Mouse (Mus musculus) layer of hippocampus, adult 18-20 months (tissue): ENCODE results near the gene Ccdc85c. TPM values are rescaled to one million over a fixed set of nuclear protein-coding genes. Genes with fewer than 3 reads are reported as not detected.
A peak's percentile ranks its signal among the peaks of the same experiment; 100 is the strongest.

Source experiments
- DNase-seq, 2 experiments: peaks; one replicate each; pipeline ENCODE4 v3.0.0; 2022; ENCODE audit warnings: low spot score in 2 of 2
- long read RNA-seq: library from polyadenylated mRNA; stranded (forward); transcript quantifications from one replicate; pipeline ENCODE4 v2.0.0, GENCODE M21; 2021
- total RNA-seq, 2 experiments: library from RNA; stranded (reverse); gene quantifications; 2 replicates each; pipeline ENCODE4 v1.2.3; 2021

Ccdc85c gene
- total RNA-seq: 10 to 100 TPM; 66.1 to 72.5 TPM
- long read RNA-seq, full-length matches to known transcripts: 11 of 24 reads
- long read RNA-seq, partial matches to known transcripts: 0 of 24 reads
- long read RNA-seq, other reads (novel, unspliced or antisense): 13 of 24 reads

- peak in 1 of 2 experiments; percentile 42 for DNase-seq
Measured at GRCm38 (mm10) chr12:108274661-108275507, at the start of gene Ccdc85c. Gene Ccdc85c, minus strand, starts transcription at chr12:108275425.

DNA sequence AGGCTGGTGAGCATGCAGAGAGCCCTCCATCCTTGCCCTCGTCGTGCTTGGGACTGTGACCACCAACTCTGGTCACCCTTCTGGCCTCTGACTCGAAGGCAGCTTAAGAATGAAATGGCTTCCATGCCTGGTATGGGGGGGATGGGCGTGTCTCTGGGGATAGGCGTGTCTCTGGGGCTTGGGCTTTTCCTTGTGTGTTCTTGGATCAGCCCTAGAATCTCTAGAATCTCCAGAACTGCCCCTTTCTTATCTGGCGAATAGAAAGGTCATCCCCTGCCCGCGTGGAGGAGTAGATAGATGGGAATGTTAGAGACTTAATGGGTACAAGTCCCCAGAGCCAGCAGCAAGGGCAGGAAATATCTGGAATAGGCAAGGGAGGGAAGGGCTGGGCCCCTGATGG, 44.9 kb upstream of the Ccdc85c start:
- DNase-seq: no peak

- no peak for DNase-seq
Measured at GRCm38 (mm10) chr12:108318499-108318898, 43.3 kb upstream of the Ccdc85c start.

- no peak for DNase-seq
Measured at GRCm38 (mm10) chr12:108317826-108318430, 42.7 kb upstream of the Ccdc85c start.

GRCm38 (mm10) chr12:108317201-108317738, 42.0 kb upstream of the Ccdc85c start:
- no peak for DNase-seq

- DNase-seq: no peak
Measured at GRCm38 (mm10) chr12:108316655-108317054, 41.4 kb upstream of the Ccdc85c start.

DNA sequence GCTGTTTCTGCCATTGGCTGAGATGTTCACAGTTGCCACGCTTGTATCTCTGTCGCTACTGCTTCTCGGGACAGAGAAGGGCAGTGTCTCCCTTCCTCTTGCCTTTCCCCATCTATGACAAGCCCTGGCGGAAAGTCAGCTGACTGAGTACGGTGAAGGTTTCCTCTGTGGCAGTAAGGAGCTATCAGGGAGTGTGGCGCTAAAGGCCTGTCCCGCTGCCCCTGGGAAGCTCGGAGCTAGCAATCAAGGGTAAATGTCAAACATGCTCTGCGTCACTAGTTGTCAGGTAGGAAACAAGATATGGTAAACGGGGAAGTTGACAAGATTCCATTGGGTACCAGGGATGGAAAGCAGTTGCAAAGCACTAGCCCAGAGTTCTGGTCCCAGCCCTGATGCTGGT, 40.6 kb upstream of the Ccdc85c start:
- no peak for DNase-seq

DNA sequence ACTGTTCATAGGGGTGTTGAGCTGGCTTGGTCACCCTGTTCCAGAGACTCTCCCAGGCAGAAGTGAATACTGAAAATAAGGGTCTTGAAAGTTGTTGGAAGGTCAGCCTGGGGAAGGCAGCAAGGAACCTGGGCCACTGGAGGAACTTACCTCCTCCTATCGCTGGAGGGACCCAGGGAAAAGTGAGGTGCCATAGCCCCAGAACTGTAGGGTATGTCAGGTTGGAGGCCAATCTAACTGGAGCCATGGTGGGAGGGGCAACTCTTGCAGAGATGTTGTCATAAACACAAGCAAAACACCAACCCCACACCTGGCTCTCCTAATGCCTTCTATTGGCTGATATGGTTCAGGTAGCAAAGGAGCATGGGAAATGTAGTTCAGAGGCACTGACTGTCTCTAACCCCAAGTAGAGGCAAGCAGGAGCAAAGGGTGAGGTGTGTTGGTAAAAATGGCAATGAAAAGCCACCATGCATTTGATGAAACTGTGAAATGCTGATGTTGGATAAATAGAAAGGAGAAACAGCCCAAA, 38.1 kb upstream of the Ccdc85c start:
- DNase-seq: no peak

DNA sequence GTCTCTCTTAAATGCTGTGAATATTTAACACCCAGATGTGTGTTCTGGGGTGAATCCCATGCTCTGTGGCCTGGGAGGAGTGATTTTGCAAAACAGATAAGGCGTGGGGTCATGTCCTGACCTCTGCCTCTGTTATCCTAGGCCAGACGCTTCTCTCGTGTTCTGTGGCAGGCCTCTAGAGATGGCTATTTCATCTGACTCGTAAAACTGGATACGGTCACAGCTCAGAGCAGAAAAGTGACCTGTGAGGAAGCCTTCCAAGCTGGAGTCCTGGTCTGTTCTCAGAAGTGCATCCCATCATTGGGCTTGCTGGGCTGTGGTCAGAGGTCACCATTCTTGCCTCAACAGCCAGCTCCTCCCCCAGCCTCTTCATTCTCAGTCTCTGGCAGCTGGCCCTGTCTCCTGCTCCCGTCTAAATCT, 37.2 kb upstream of the Ccdc85c start:
- no peak for DNase-seq

GRCm38 (mm10) chr12:108311741-108312290, 36.6 kb upstream of the Ccdc85c start:
- DNase-seq: no peak

DNA sequence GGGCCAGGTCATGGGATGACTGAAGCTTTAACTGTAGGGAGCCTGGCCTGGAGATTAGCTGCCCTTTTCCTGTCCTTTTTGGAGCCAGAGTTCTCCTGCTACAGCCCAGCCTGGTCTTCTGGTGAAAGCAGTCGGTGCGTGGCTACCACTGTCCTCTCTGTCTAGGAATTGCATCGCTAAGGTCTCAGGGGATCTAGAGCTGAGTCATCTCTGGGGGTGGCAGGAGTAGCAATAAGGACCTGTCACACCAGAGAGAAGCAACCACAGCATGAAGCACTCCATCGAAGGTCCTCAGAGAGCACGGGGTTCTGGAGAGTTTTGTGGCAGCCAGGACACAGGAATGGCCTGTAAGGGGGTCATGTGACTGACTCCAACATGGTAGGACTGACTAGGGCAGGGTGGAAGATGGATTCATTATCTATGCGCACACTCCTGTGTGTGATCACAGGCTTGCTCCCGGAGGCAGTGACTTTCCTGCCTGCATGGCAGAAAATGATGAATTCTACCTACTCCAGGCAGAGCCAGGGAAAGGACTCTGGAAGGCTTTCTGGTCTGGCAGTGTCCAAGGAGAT, 35.3 kb upstream of the Ccdc85c start:
- DNase-seq: no peak

DNA sequence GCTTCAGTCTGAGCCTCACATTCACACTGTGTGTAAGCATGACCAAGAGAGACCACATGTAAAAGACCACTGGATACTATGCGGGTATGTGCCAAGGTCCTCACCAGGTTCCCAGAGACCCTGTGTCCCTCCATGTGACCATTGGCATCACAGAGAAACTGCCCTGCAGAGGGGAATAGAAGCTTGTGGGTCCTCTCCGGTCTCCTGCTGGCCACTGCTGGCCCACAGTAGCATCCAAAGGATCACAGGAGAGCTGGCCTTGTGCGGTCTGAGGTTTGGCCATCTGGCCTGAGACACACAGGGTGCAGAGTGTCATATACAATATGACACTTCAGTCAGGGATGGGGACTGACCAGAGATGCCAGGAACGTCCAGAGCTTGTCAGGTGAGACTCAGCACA, 34.8 kb upstream of the Ccdc85c start:
- DNase-seq: no peak

DNA sequence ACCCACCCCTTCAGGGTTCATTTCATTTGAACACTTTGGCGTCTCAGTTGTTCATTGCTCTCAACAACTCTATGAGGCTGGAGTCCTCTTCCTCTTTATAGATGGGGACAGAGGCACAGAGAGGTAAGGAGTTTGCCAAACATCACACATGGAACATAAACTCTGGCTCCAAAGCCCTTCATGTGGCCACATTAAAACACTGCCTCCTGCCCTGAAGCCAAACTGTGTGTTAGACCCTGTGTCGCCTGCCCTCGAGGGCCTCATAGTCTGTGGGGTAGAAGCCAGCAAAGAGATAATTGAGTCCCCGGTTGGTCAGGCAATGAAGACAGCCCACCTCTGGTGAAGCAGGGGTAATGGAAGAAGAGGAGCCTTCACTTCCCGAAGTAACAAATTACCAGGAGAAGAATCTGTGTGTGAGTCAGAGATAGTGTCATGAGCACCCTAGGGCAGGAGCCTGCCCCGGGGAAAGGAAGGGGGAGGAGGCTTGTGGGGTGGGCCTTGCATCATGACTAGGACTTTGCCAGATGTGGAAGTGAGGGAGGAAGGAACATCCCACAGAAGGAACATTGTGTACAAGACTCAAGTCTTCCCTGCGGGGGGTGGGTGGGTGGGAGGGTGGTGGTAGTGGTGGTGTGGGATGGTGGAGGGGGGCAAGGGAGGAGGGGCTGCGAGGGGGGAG, 34.0 kb upstream of the Ccdc85c start:
- DNase-seq: no peak

DNA sequence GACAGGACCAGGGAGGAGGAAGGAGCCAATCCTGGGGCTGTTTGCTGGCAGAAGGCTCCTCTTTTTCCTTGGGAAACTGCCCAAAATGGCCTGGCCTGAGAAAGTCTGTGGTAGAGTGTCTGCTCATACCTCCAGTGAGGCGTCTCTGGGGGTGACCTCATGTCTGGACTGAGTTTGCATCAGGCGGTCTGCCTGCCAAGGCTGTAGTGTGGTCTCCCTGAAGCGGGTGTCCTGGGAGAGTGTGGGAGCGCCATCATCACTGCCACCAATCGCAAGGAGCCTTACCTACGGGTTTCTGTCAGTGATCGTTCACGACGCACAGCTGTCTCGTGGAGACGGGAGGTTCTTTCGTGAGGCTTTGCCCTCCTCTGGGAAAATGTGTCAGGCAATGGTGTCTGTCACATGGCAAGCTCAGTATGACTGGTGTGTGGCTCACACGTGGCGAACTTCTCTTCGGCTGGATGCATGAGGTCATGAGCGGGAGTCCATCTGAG, 33.2 kb upstream of the Ccdc85c start:
- DNase-seq: no peak

DNA sequence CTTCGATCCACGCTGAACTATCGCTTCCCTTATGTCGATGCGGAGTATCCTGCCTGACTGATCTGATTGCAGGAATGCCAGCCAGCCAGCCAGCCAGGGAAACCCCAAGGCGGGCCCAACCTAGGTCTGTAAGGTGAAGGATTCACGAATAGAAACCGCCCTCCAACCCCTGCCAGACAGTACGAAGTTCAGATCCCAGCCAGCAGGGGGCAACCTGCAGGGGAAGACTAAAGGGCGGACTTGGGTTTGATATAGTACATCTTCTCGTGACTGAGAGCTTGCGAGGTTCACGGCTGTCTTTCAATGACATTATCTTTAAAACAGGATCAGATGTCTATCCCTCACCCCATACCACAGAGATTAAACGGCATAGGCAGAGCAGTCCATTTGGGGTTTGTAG, 32.3 kb upstream of the Ccdc85c start:
- DNase-seq: no peak

DNA sequence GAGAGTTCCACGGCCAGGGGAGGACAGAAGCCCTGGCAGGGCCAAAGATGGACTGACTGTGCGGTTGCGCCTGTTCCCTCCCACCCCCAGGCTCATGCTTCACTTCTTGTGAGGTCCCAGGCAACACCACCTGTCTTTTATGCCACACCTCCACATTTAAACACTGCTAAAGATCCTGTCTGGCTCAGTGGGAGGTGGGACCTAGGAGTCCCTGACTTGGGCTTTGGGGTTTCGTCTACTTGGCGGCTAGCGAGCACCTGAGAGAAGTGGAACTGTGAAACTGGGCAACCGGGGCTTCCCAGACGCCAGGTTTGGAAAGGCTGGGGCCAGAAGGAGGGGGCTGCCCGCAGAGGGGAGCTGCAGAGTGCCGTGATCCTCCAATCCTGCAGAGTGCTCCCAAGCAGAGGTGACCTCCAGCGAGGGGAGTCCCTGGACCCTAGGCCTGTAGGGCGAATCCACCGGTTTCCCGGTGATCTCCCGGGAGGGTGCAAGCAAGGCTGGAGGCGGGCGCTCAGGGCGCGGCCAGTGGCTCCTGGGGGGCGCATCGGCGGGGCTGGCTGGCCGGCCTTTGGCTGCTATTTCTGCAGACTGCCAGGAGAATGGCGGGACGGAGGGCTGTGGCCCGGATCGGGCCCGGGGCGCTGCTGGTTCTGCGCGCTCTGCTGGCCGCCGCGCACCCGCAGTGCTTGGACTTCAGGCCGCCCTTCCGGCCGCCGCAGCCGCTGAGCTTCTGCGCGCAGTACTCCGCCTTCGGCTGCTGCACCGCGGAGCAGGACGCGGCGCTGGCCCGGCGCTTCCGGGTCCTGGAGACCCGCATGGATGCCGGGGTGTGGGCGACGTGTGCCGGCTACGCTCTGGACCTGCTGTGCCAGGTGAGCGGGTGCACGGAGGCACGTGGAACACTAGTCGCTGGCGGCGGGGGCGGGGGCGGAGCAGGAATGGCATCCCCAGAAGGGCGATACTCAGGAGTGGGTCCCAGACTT, 30.9 kb upstream of the Ccdc85c start, which contains the start of gene Hhipl1:
TSS of gene Hhipl1 (plus strand) at position 459 of the 983 bp plus-strand sequence.
- no peak for DNase-seq

DNA sequence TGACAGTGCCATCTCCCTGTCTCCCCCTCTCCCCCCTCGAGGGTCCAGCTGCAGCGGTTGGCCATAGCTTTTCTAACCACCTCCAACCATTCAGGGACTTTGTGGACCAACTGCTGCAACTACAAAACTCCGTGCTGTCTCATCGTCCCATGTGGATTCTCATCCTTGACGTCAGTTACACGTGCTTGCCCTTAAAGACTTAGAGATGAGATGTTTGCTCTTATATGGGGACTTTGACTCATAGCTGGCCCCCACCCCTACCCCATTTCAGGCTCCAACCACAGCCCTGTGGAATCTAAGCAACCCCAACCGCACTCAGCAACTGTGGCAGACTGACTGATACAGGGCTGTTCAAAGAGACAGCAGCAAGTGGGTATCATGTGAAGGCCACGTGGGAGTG, 29.9 kb upstream of the Ccdc85c start:
- DNase-seq: no peak

DNA sequence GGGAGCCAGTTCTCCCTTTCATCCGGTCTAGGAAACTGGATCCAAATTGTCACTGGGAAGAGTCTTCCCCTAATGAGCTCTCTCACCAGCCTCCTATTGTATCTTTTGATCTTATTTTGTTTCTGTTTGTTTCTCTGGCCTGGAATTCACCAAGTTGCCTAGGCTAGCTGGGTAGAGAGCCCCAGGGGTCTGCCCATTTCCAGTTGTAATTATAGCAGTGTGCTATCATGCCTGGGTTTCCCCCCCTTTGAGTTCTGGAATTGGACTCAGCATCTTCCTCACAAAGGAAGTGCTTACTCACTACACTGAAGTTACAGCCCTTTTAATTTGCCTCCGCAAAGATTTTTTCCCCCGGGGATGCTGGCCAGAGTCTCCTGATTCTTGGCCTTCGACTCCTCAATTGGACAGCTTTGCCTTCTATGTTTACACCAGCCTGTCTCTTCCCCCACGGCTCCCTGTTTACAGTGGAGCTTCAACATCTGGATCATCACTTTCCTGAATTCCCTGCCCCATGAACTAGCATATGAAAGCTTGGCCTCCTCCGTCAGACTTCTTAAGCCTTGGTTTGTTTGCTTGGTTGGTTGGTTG, 28.6 kb upstream of the Ccdc85c start:
- no peak for DNase-seq

DNA sequence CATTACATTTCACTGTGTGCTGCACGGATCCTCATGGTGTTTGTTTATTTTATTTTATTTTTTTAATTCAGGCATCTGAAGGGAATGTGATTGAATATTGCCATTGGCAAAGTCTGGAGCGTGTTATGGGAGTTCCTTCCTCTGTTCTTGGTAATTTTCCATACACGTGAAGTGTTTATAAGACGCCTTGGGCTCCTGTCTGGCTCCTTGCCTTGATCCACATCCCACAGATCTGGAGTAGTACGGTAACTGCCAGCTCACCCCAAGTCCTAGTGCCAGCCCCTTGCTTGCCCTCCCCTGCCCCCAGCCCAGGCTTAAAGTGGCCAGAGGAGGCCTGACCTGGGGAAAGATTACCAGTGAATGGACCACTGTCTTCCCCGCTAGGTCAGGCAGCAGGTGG, 25.8 kb upstream of the Ccdc85c start:
- DNase-seq: no peak
